Mouse (Mus musculus) thymus, adult 2 months (tissue): ENCODE measurements around the gene Gdpd3. TPM values are rescaled to one million over a fixed set of nuclear protein-coding genes. Genes with fewer than 3 reads are reported as not detected.
"Not testable (repeated sequence)": the region's sequence is repeated elsewhere in the genome, so short reads cannot be mapped to it uniquely, and the experiment has no call there.

Experiments
- DNase-seq: peaks from one replicate; pipeline ENCODE4 v3.0.0; 2021
- H3K27ac ChIP-seq: fragments of 200-500 bp; 2 replicates; pipeline ENCODE4 v1.5.1; 2012; ENCODE audit warnings: low read length, control low read depth; ENCODE audit not compliant: control insufficient read depth, insufficient read depth
- H3K27me3 ChIP-seq: fragments of 200-500 bp; 2 replicates; pipeline ENCODE4 v1.6.1; 2012; ENCODE audit warnings: mild to moderate bottlenecking, low read length, moderate library complexity, mixed read lengths; ENCODE audit not compliant: control insufficient read depth, insufficient read depth
- H3K36me3 ChIP-seq: fragments of 200-500 bp; 2 replicates; pipeline ENCODE4 v1.6.1; 2012; ENCODE audit warnings: mild to moderate bottlenecking, low read length, moderate library complexity; ENCODE audit not compliant: control insufficient read depth, insufficient read depth
- H3K4me1 ChIP-seq: fragments of 200-500 bp; replicated peaks from 2 replicates; pipeline ENCODE4 v1.6.1; 2012; ENCODE audit warnings: low read length; ENCODE audit not compliant: control insufficient read depth, insufficient read depth
- H3K4me3 ChIP-seq: fragments of 200-500 bp; 2 replicates; pipeline ENCODE4 v1.5.1; 2012; ENCODE audit warnings: mild to moderate bottlenecking, low read length, control low read depth, moderate library complexity; ENCODE audit not compliant: control insufficient read depth, insufficient read depth
- CTCF ChIP-seq: fragments of 200-500 bp; IDR thresholded peaks from 2 replicates; pipeline ENCODE4 v1.5.1; 2012; ENCODE audit warnings: mild to moderate bottlenecking, control low read depth, low read length, moderate library complexity, borderline replicate concordance; ENCODE audit not compliant: control insufficient read depth, poor library complexity, insufficient read depth; ENCODE audit errors: extremely low read depth
- POLR2A ChIP-seq: fragments of 200-500 bp; IDR thresholded peaks from 2 replicates; pipeline ENCODE4 v1.6.1; 2012; ENCODE audit warnings: mild to moderate bottlenecking, low read length, control low read depth, moderate library complexity; ENCODE audit not compliant: control insufficient read depth, poor library complexity, insufficient read depth; ENCODE audit errors: extremely low read depth
- WGBS: fragments of 180-500 bp; shearing (Covaris S2); methylation state at CpG from one replicate; pipeline ENCODE4 v1.1.7; 2018; 5-methylcytosine and 5-hydroxymethylcytosine counted together
- polyA plus RNA-seq: library from polyadenylated mRNA; depleted of rRNA; stranded (reverse); fragments of >200 nt; gene quantifications from 2 replicates; pipeline ENCODE4 v1.2.3, GENCODE M21; 2012; rRNA removed

Gene Gdpd3
- polyA plus RNA-seq = 15.7 and 106 TPM in 2 replicates

GRCm38 (mm10) chr7:126766201-126766600 lies at the start of gene Gdpd3:
Gene Gdpd3, plus strand, starts transcription at chr7:126766334.
- H3K36me3 ChIP-seq = peaks cover 8% of the 10 kb centered on the region; the same call in 1 of the 2 replicates
- H3K4me3 ChIP-seq = no peak within 1 kb of the TSS

GRCm38 (mm10) chr7:126717566-126717965 lies 48.6 kb upstream of the Gdpd3 start:
- 93% methylated on average over 3 of the region's 3 CpGs for WGBS
- H3K27me3 ChIP-seq = no peaks in the 10 kb centered on the region
- H3K27ac ChIP-seq = no peak overlapping the region
- H3K36me3 ChIP-seq = no peaks in the 10 kb centered on the region
- H3K4me3 ChIP-seq = no peak overlapping the region
- TF ChIP-seq CTCF (no peak), POLR2A (no peak)
- peaks cover 7% of the 10 kb centered on the region for H3K4me1 ChIP-seq
- DNase-seq = no peak

More at GRCm38 (mm10) chr7:126766201-126766600, at the start of gene Gdpd3:
- Histone ChIP-seq H3K27ac (no peak within 1 kb of the TSS), H3K27me3 (no peaks in the 10 kb centered on the region), H3K4me1 (no peaks in the 10 kb centered on the region)
- 98% methylated on average over 16 of the region's 16 CpGs for WGBS
- TF ChIP-seq CTCF (no peak), POLR2A (no peak)
- DNase-seq = no peak

- Histone ChIP-seq H3K36me3 (no peaks in the 10 kb centered on the region), H3K4me1 (peaks cover 3% of the 10 kb centered on the region), H3K4me3 (no peak overlapping the region), H3K27ac (no peak overlapping the region), H3K27me3 (no peaks in the 10 kb centered on the region)
- peak; percentile 43 for DNase-seq
- 98% methylated on average over 5 of the region's 5 CpGs for WGBS
- TF ChIP-seq POLR2A = no peak
- TF ChIP-seq CTCF = peak; percentile 24; the same call in 1 of the 2 replicates
Observed at GRCm38 (mm10) chr7:126718787-126719337, 47.3 kb upstream of the Gdpd3 start.

DNA sequence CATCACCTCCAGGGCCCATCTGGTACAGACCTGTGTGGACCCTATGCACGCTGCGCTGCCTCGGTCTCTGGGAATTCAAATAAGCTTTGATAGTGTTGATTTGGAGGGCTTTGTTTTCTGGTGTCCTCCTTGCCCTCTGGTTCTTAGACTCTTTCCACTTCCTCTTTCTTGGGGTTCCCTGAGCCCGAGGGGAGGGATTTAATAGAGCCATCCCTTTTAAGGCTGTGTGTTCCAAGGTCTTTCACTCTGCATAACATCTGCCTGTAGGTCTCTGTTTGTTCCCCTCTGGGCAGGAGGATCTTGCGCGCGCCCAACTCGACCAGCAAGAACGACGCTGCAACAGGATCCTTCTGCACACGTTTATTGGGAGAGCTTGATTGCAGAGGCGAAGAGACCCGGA lies 44.5 kb upstream of the Gdpd3 start:
- DNase-seq = no peak
- no peak overlapping the region for H3K27ac ChIP-seq
- no peaks in the 10 kb centered on the region for H3K27me3 ChIP-seq
- H3K4me3 ChIP-seq = no peak overlapping the region
- TF ChIP-seq POLR2A (no peak), CTCF (no peak)
- no peaks in the 10 kb centered on the region for H3K4me1 ChIP-seq
- no peaks in the 10 kb centered on the region for H3K36me3 ChIP-seq
- WGBS = 86% methylated on average over 13 of the region's 13 CpGs

DNA sequence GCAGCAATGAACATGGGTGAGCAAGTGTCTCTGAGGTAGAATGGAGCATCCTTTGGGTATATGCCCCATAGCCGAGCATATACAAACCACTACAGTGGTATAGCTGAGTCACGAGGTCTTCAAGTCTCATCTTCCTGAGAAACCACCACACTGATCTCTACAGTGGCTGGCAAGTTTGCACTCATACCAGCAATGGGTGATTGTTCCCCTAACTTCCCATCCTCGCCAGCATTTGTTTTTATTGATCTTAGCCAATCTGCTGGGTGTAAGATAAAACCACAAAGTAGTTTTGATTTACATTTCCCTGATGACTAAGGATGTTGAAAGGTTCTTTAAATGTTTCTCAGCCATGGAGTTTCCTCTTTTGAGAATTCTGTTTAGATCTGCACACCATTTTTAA lies 41.1 kb upstream of the Gdpd3 start:
- H3K4me3 ChIP-seq = no peak overlapping the region
- TF ChIP-seq POLR2A = no peak
- TF ChIP-seq CTCF = no peak
- no peaks in the 10 kb centered on the region for H3K36me3 ChIP-seq
- H3K4me1 ChIP-seq = no peaks in the 10 kb centered on the region
- no peak overlapping the region for H3K27ac ChIP-seq
- 20% methylated on average over 3 of the region's 3 CpGs for WGBS
- no peak for DNase-seq
- H3K27me3 ChIP-seq = no peaks in the 10 kb centered on the region

DNA sequence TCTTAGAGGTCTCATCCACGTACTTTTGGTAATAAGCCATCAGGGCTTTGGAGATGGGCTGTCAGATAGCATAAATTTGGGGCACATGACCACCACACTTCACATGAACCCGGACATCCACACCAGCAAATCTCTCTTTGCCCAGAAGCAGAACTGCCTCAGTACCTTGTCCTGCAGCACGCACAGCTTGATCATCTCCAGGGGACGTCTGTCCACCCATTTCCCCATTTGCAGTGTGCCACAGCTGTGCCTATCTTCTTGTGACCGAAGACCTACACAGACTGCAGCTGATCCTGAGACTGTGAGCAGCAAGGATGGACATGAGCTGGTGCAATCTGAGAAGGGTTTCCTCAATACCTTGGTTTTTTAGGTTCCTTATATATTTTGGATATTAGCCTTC lies 40.5 kb upstream of the Gdpd3 start:
- 52% methylated on average over 5 of the region's 5 CpGs for WGBS
- Histone ChIP-seq H3K36me3 (no peaks in the 10 kb centered on the region), H3K27ac (no peak overlapping the region), H3K4me1 (peaks cover 2% of the 10 kb centered on the region), H3K27me3 (no peaks in the 10 kb centered on the region), H3K4me3 (no peak overlapping the region)
- DNase-seq = no peak
- TF ChIP-seq CTCF = no peak
- no peak for TF ChIP-seq POLR2A

- not testable (repeated sequence) for H3K4me1 ChIP-seq, H3K27me3 ChIP-seq, H3K36me3 ChIP-seq, DNase-seq, H3K4me3 ChIP-seq, H3K27ac ChIP-seq
- whole genome bisulfite sequencing = 53% methylated on average over 4 of the region's 4 CpGs
Observed at GRCm38 (mm10) chr7:126730256-126730789, 35.8 kb upstream of the Gdpd3 start.
